Mouse (Mus musculus): ENCODE measurements around the gene Lce1j.

DNA sequence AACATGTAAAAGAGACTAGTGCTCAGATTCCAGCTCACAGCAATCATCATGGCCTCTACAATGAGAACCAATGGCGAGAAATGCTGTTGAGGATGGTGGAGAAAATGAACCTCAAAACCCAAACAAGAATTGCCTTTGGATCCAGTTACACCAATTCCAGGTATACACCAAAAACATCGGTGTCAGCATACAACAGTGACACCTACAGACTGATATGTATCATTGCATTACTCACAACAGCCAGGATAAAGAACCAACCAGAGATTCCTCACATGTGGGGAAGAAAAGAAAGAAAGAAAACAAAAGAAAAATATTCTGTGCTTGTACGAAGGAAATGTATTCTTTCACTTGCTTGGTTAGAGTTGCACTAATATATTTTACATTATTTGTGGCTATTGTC, 18.7 kb downstream of the Lce1j start:
- no peak for TF ChIP-seq CTCF (IDR thresholded peaks at IDR 0.05; ENCODE audit: extremely low read depth, insufficient read length, insufficient replicate concordance, low read depth, low read length)
- TF ChIP-seq POLR2A (IDR thresholded peaks at IDR 0.05; ENCODE audit: low read depth, low read length) = no peak

All from small intestine, adult 2 months (tissue).